Mouse (Mus musculus) G1E (cell line): ENCODE data around the gene Olfr155. TPM values are rescaled to one million over a fixed set of nuclear protein-coding genes. Genes with fewer than 3 reads are reported as not detected.

Source experiments
- ATAC-seq: 2 replicates; pipeline ENCODE4 v1.8.0; 2016; ENCODE audit warnings: mild to moderate bottlenecking; ENCODE audit not compliant: insufficient number of reproducible peaks, poor library complexity, low FRiP score, severe bottlenecking; ENCODE audit errors: extremely low read depth
- DNase-seq: peaks from one replicate; pipeline ENCODE4 v3.0.0; 2012; ENCODE audit warnings: low spot score
- H3K27me3 ChIP-seq: 2 replicates; pipeline ENCODE4 v1.6.1; 2012; ENCODE audit warnings: mild to moderate bottlenecking, low read length, inconsistent platforms; ENCODE audit not compliant: insufficient read depth
- H3K36me3 ChIP-seq: replicated peaks from 2 replicates; pipeline ENCODE3; 2012; ENCODE audit warnings: mild to moderate bottlenecking, inconsistent platforms
- H3K4me1 ChIP-seq: 2 replicates; pipeline ENCODE4 v1.6.1; 2012; ENCODE audit warnings: low read depth, low read length, inconsistent platforms, mixed read lengths; ENCODE audit not compliant: insufficient read depth
- H3K4me3 ChIP-seq: 2 replicates; pipeline ENCODE4 v1.5.1; 2012; ENCODE audit warnings: low read depth, mild to moderate bottlenecking, inconsistent platforms, low read length, moderate library complexity, mixed read lengths
- H3K9me3 ChIP-seq: replicated peaks from 2 replicates; pipeline ENCODE4 v1.6.1; 2012; ENCODE audit warnings: inconsistent platforms
- CTCF ChIP-seq: IDR thresholded peaks from 2 replicates; pipeline ENCODE4 v1.5.1; 2012; ENCODE audit warnings: low read depth, low read length, inconsistent platforms, mixed read lengths
- GATA1 ChIP-seq: IDR thresholded peaks from 2 replicates; pipeline ENCODE4 v1.6.1; 2012; ENCODE audit warnings: borderline replicate concordance, low read length, inconsistent platforms, mixed read lengths
- GATA2 ChIP-seq: IDR thresholded peaks from 2 replicates; pipeline ENCODE4 v1.6.1; 2012; ENCODE audit warnings: low read depth, low read length, inconsistent platforms, borderline replicate concordance
- POLR2AphosphoS5 ChIP-seq: IDR thresholded peaks from 2 replicates; pipeline ENCODE4 v1.6.1; 2012; ENCODE audit warnings: low read depth, low read length, inconsistent platforms; ENCODE audit not compliant: insufficient replicate concordance
- TAL1 ChIP-seq: conservative IDR thresholded peaks from 2 replicates; pipeline ENCODE4 v1.6.1; 2012; ENCODE audit warnings: low read depth, low read length, inconsistent platforms, mixed read lengths
- polyA plus RNA-seq: library from polyadenylated mRNA; stranded (reverse); fragments of >175 nt; gene quantifications from 2 replicates; pipeline ENCODE4 v1.2.3, GENCODE M21; 2012
- total RNA-seq, 2 experiments: library from RNA; stranded (forward) in 1 of 2; stranded (reverse) in 1 of 2; fragments of 200-1000 nt in 1 of 2; fragments of >200 nt in 1 of 2; fragmentation: Nextera tagmentation in 1 of 2; gene quantifications; 2 replicates each; pipeline ENCODE4 v1.2.3; 2014 to 2017

Gene Olfr155
- total and polyA plus RNA-seq, 3 experiments = 0.16 TPM; not detected in 2

DNA sequence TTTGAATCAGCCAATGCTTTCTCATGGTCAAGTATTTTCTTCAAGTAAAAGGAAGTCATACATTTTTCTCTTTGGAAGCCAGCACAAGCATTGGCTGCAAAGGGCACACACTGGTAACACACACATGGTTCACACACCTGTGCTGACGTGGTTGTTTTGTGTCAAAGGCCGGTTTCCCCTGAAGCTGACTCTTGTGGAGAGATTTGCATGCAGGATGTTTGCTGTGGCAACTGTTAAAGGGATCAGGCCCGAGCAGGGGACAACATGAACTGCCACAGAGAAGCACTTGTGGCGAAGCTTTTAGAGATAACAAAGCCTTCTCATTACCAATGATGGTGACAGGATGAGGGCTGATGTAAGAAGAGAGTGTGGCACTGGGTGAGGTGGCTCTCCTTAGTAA lies 16.6 kb upstream of the Olfr155 start:
- H3K9me3 ChIP-seq = no peaks in the 10 kb centered on the region
- no peak for TF ChIP-seq GATA2
- no peak for TF ChIP-seq GATA1
- TF ChIP-seq POLR2AphosphoS5 = no peak
- no peak for TF ChIP-seq CTCF
- TF ChIP-seq TAL1 = no peak
- H3K4me1 ChIP-seq = no peaks in the 10 kb centered on the region
- H3K36me3 ChIP-seq = no peaks in the 10 kb centered on the region
- H3K27me3 ChIP-seq = no peaks in the 10 kb centered on the region; the same call in none of the 2 replicates
- DNase-seq (no peak), ATAC-seq (no peak)
- H3K4me3 ChIP-seq = no peak overlapping the region

DNA sequence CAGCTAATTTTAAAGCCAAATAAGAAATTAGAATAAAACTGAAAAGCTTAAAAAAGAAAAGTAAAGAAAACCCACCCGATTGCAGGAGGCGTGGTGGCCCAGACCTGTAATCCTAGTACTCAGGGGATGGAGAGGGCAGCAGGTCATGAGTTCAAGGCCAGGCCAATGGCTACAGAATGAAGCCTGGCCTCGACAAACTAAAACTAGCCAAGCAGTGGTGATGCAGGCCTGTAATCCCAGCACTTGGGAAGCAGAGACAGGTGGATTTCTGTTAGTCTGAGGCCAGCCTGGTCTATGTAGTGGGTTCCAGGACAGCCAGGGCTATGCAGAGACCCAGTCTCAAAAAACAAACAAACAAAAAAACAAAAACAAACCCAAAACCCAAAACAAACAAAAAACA lies 13.0 kb upstream of the Olfr155 start:
- no peaks in the 10 kb centered on the region for H3K36me3 ChIP-seq
- H3K27me3 ChIP-seq = peaks cover 2% of the 10 kb centered on the region
- ATAC-seq (no peak), DNase-seq (no peak)
- TF ChIP-seq POLR2AphosphoS5 (no peak), GATA2 (no peak), GATA1 (no peak), TAL1 (no peak), CTCF (no peak)
- no peaks in the 10 kb centered on the region for H3K9me3 ChIP-seq
- no peaks in the 10 kb centered on the region for H3K4me1 ChIP-seq
- H3K4me3 ChIP-seq = no peak overlapping the region

DNA sequence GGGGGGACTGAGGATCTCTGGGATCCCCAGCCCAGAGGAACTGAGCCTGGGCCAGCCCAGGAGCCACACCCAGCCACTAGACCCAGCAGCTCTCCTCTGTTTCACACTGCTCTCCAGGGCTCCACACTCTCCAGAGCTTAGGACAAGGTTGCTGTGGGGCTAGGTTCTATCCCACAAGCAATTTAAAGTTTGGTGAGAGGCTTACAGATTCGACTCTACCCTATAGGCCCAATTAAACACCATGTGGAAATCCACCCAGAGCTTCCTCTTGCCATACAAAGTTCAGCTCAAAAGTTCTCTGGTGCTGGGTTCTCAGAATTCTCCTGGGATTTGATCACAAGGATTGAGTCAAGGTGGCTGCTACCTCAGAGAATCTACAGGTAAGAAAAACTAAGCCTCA lies 11.3 kb upstream of the Olfr155 start, which contains the start of gene Olfr157:
TSS of gene Olfr157 (minus strand) at position 101 of the 400 bp plus-strand sequence.
- no peaks in the 10 kb centered on the region for H3K9me3 ChIP-seq
- H3K4me1 ChIP-seq = no peaks in the 10 kb centered on the region
- ATAC-seq (no peak), DNase-seq (no peak)
- H3K36me3 ChIP-seq = no peaks in the 10 kb centered on the region
- no peak within 1 kb of the TSS for H3K4me3 ChIP-seq
- no peak for TF ChIP-seq CTCF
- TF ChIP-seq GATA2 = no peak
- TF ChIP-seq TAL1 = no peak
- TF ChIP-seq POLR2AphosphoS5 = no peak
- no peak for TF ChIP-seq GATA1
- peaks cover 2% of the 10 kb centered on the region for H3K27me3 ChIP-seq

DNA sequence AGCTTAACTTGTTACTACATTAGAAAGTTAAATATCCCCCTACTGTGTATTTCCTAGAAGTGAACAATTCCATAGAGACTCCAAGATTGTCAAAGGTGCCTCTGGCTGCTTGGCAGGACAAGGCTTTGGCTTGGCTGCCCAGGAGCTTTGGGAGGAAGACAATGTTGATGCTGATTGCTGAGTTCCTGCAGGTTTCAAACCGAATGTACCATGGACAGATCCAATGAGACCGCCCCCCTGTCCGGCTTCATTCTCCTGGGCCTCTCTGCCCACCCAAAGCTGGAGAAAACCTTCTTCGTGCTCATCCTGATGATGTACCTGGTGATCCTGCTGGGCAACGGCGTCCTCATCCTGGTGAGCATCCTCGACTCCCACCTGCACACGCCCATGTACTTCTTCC lies 2.7 kb downstream of the Olfr155 start:
- H3K27me3 ChIP-seq = peaks cover 11% of the 10 kb centered on the region
- H3K9me3 ChIP-seq = no peaks in the 10 kb centered on the region
- ATAC-seq (no peak), DNase-seq (no peak)
- no peaks in the 10 kb centered on the region for H3K36me3 ChIP-seq
- TF ChIP-seq GATA1 (no peak), GATA2 (no peak), TAL1 (no peak), CTCF (no peak), POLR2AphosphoS5 (no peak)
- no peaks in the 10 kb centered on the region for H3K4me1 ChIP-seq
- no peak overlapping the region for H3K4me3 ChIP-seq

DNA sequence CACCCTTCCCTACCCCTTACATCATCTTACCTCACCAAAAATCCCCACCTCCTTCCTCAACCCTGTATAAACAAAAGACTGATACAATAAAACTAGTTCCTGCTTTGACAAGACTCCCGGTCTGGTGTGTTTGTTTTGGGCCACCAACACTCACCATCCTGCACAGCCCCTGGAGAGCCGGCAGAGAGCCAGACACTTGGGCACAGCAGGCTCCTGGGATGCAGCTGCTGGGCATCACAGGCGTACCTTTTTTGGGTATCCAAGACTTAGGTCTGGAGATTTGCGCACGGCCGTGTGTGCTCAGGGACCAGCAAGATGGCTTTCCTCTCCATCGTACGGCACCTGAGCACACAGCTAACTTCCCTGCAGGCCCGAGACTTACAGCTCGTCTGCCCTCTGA lies 8.5 kb downstream of the Olfr155 start:
- TF ChIP-seq TAL1 (no peak), GATA1 (no peak), POLR2AphosphoS5 (no peak), CTCF (no peak), GATA2 (no peak)

DNA sequence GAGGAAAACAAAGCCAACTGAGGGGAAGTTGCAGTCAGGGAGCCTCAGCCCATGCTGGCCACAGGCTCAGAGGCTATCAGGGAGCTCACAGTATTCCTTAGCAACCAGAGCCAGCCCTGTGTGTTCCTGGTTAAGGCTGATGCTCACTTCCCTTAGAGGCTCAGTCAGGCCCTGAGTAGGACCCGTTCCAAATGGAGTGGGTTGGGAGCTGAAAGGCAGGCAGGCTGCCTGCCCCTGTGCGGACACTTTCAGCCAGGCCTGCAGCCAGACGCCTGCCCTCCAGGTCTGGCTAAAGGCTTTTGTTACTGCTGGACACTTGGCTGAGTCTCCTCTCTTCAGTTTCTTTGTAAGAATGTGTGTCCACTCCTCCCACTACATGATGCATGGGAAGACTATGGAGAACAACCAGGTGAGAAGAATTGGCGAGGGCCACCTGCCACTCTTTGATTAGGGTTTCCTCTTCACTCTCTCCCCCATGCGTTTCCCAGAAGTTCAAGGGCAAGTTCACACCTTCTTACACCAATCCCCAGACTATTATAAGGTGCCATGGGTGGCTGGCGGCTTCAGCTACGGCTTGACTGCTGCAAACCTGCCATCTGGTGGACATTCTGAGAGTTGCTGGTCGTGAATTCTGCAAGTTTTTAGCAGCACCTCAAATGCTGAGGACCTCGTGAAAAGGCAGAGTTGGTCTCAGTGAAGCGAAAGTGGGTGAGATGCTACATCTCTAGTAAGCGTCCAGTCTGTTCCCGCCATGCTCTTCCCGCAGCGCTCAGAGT lies 9.6 kb downstream of the Olfr155 start:
- H3K4me1 ChIP-seq = no peaks in the 10 kb centered on the region
- DNase-seq (peak; percentile 19), ATAC-seq (no peak)
- no peaks in the 10 kb centered on the region for H3K36me3 ChIP-seq
- TF ChIP-seq CTCF = peak; percentile 53
- TF ChIP-seq GATA1 = no peak
- peaks cover 2% of the 10 kb centered on the region; the same call in 1 of the 2 replicates for H3K27me3 ChIP-seq
- H3K9me3 ChIP-seq = no peaks in the 10 kb centered on the region
- no peak overlapping the region for H3K4me3 ChIP-seq

More for the DNA sequence above, 8.5 kb downstream of the Olfr155 start:
- no peaks in the 10 kb centered on the region for H3K4me1 ChIP-seq
- peaks cover 2% of the 10 kb centered on the region; the same call in 1 of the 2 replicates for H3K27me3 ChIP-seq
- no peak overlapping the region for H3K4me3 ChIP-seq
- H3K36me3 ChIP-seq = no peaks in the 10 kb centered on the region
- no peak for DNase-seq
- no peak for ATAC-seq
- H3K9me3 ChIP-seq = no peaks in the 10 kb centered on the region
